Mouse (Mus musculus): ENCODE measurements at regions not wholly inside any gene's neighbourhood (a gene's known extent, or its start where the extent isn't known, plus 50 kb on each side); places are given as distances from the start of the nearest gene placed in this dataset.

- peak; percentile 25 for DNase-seq (ENCODE audit: low read depth, low spot score)
Measured at GRCm38 (mm10) chr10:53435181-53435874, 55.6 kb upstream of the Cep85l start.

GRCm38 (mm10) chr10:53434376-53435171 lies 54.8 kb upstream of the Cep85l start:
- no peak for DNase-seq (ENCODE audit: low read depth, low spot score)

GRCm38 (mm10) chr10:53432794-53433193 lies 53.0 kb upstream of the Cep85l start:
- DNase-seq (ENCODE audit: low read depth, low spot score): no peak

- no peak for DNase-seq (ENCODE audit: low read depth, low spot score)
Measured at GRCm38 (mm10) chr10:53429539-53430344, 50.0 kb upstream of the Cep85l start.

All from ZHBTc4 (cell line).